Mouse (Mus musculus): ENCODE measurements around the gene Slco3a1.

- TF ChIP-seq EP300 (IDR thresholded peaks at IDR 0.05; ENCODE audit: low read depth), result no peak
- no peak for TF ChIP-seq CTCF (IDR thresholded peaks at IDR 0.05; ENCODE audit: low read depth)
These were observed 298.3 kb downstream of the Slco3a1 start for GRCm38 (mm10) chr7:74256291-74256690.
